Mouse (Mus musculus): ENCODE data around the gene Kxd1. TPM values are rescaled to one million over a fixed set of nuclear protein-coding genes. Genes with fewer than 3 reads are reported as not detected.
A peak's percentile ranks its signal among the peaks of the same experiment; 100 is the strongest.

The Kxd1 gene
- polyA plus RNA-seq, 1 experiment from 2014 or later: 65.8 TPM

DNA sequence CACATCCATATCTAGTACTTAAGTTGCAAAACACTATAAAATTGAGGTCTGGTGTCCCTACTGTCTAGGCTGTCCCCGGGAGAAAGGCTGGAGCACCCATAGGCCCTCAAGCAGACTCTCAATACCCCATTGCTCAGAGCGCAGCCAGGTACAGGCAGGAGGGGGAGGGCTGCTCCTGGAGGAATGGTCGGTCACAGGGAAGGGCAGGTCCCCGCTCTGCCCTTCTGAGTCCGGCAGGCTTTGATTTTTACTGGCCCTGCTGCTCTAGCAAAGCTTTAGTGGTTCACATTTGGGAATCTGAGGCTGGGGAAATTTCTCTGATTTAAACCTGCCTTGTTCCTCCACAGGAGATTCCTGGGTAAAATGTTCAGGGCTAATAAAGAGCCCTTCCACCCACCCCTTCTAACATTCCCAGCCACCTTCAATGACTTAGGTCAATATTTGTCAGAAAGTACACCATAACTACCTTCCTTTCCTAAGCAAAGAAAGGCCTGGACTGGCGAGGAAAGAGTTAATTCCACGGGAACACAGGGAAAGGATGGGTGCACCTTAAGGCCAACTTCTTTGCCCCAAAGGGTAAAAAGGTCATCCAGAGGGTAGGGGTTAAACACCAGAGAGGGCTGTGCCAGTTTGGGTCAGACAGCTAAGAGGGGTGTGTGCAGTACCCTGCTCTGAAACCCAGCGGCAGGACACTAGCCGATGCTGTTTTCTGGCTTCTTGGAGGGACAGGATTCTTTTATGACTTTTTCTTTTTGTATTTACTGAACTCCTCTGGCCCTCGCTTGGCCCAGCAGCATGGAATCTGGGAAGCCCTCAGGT, 37.5 kb downstream of the Kxd1 start:
- WGBS: 13% methylated on average over 10 of the region's 10 CpGs

GRCm38 (mm10) chr8:70489576-70489975, 38.2 kb downstream of the Kxd1 start:
- no peaks in the 10 kb centered on the region for H3K36me3 ChIP-seq
- peak overlapping the region; percentile 58 for H3K9ac ChIP-seq
- peaks cover 100% of the 10 kb centered on the region for H3K27me3 ChIP-seq (replicated peaks)
- H3K27ac ChIP-seq (replicated peaks): no peak overlapping the region
- H3K4me2 ChIP-seq: peak overlapping the region; percentile 69
- no peak for ATAC-seq (ENCODE audit: extremely low read depth, insufficient number of reproducible peaks, low FRiP score, low TSS enrichment)
- H3K4me1 ChIP-seq: peaks cover 61% of the 10 kb centered on the region
- no peaks in the 10 kb centered on the region for H3K9me3 ChIP-seq
- under 1% methylated on average over 41 of the region's 41 CpGs for WGBS
- H3K4me3 ChIP-seq: peak overlapping the region; percentile 45

More for the DNA sequence above, 37.5 kb downstream of the Kxd1 start:
- no peak for ATAC-seq (ENCODE audit: extremely low read depth, insufficient number of reproducible peaks, low FRiP score, low TSS enrichment)
- H3K36me3 ChIP-seq: no peaks in the 10 kb centered on the region
- no peaks in the 10 kb centered on the region for H3K9me3 ChIP-seq
- no peak overlapping the region for H3K27ac ChIP-seq (replicated peaks)
- H3K4me2 ChIP-seq: peak overlapping the region; percentile 69; the same call in 1 of the 2 replicates
- peak overlapping the region; percentile 45; the same call in 1 of the 2 replicates for H3K4me3 ChIP-seq
- H3K4me1 ChIP-seq: peaks cover 66% of the 10 kb centered on the region
- H3K27me3 ChIP-seq (replicated peaks): peaks cover 100% of the 10 kb centered on the region
- H3K9ac ChIP-seq: no peak overlapping the region

DNA sequence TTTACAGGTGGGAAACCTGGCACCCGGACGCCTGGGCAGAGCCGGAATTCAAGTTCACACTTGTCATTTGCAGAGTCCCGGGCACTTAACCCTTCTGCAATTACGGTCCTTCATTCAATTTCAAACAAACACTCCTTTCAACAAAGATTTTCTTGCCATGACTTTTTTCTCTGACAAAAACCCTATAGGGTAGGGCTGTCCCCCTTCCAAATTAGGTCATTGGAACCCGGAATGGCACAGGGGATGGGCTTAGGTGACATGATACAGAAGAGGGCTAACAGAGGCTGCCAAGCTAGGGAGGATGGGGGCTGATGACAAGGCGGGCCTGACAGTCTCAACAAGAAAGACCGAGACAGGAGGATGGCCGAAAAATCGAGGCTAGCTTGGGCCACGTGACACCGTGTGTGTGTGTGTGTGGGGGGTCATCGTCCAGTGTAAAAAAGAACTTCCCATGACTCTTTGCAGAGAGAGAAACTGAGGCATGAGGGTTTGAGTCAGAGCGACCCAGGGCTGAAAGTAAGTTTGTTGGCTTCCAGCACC, 38.8 kb downstream of the Kxd1 start:
- H3K4me3 ChIP-seq: peak overlapping the region; percentile 48
- no peak for ATAC-seq (ENCODE audit: extremely low read depth, insufficient number of reproducible peaks, low FRiP score, low TSS enrichment)
- no peaks in the 10 kb centered on the region for H3K9me3 ChIP-seq
- H3K9ac ChIP-seq: peak overlapping the region; percentile 58
- H3K4me2 ChIP-seq: peak overlapping the region; percentile 69
- no peak overlapping the region for H3K27ac ChIP-seq (replicated peaks)
- H3K27me3 ChIP-seq (replicated peaks): peaks cover 100% of the 10 kb centered on the region
- peaks cover 55% of the 10 kb centered on the region for H3K4me1 ChIP-seq
- H3K36me3 ChIP-seq: no peaks in the 10 kb centered on the region
- WGBS: 3% methylated on average over 14 of the region's 14 CpGs

GRCm38 (mm10) chr8:70487993-70488796, 39.6 kb downstream of the Kxd1 start:
- Histone ChIP-seq H3K9ac (peak overlapping the region; percentile 56), H3K9me3 (no peaks in the 10 kb centered on the region), H3K4me2 (peak overlapping the region; percentile 69), H3K27ac (replicated peaks) (no peak overlapping the region), H3K27me3 (replicated peaks) (peaks cover 100% of the 10 kb centered on the region), H3K36me3 (no peaks in the 10 kb centered on the region), H3K4me3 (peak overlapping the region; percentile 48), H3K4me1 (peaks cover 47% of the 10 kb centered on the region)
- WGBS: 4% methylated on average over 55 of the region's 55 CpGs
- ATAC-seq (ENCODE audit: extremely low read depth, insufficient number of reproducible peaks, low FRiP score, low TSS enrichment): no peak

GRCm38 (mm10) chr8:70486941-70487520, 40.7 kb downstream of the Kxd1 start, which contains the start of gene Tmem59l:
Tmem59l (minus strand) TSS chr8:70487358.
- H3K36me3 ChIP-seq: no peaks in the 10 kb centered on the region
- H3K9me3 ChIP-seq: no peaks in the 10 kb centered on the region
- no peak within 1 kb of the TSS for H3K27ac ChIP-seq (replicated peaks)
- WGBS: 6% methylated on average over 33 of the region's 33 CpGs
- peak within 1 kb of the TSS; percentile 69 for H3K4me2 ChIP-seq
- H3K4me1 ChIP-seq: peaks cover 36% of the 10 kb centered on the region
- H3K9ac ChIP-seq: peak within 1 kb of the TSS; percentile 56
- peak within 1 kb of the TSS; percentile 48 for H3K4me3 ChIP-seq
- H3K27me3 ChIP-seq (replicated peaks): peaks cover 100% of the 10 kb centered on the region
- no peak for ATAC-seq (ENCODE audit: extremely low read depth, insufficient number of reproducible peaks, low FRiP score, low TSS enrichment)

DNA sequence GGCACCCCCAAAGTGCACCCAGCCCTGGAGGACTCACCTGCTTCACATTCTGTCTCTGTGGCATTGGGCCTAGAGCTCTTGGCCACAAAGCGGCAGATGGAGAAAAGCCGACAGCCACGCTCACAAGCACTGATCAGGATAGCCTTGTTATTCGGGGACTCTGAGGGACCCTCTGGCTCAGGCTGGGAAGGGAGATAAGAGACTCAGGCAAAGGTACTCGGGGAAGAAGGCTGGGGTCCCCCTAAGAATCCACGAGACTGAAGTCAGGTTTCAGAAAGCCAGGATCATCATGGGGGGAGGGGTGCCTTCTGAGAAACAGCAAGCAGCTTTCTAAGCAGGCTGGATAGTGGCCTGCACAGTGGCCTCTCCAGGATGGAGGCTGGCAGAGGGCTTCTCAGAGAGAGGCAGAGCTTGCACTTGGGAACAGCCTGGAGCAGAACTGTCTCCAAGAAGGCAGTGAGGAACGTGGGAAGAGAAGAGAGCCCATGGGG, 41.5 kb downstream of the Kxd1 start:
- WGBS: 28% methylated on average over 7 of the region's 7 CpGs
- H3K4me2 ChIP-seq: no peak overlapping the region
- H3K9ac ChIP-seq: no peak overlapping the region
- ATAC-seq (ENCODE audit: extremely low read depth, insufficient number of reproducible peaks, low FRiP score, low TSS enrichment): no peak
- H3K4me1 ChIP-seq: peaks cover 28% of the 10 kb centered on the region
- H3K36me3 ChIP-seq: no peaks in the 10 kb centered on the region
- no peaks in the 10 kb centered on the region for H3K9me3 ChIP-seq
- peaks cover 100% of the 10 kb centered on the region for H3K27me3 ChIP-seq (replicated peaks)
- no peak overlapping the region for H3K4me3 ChIP-seq
- H3K27ac ChIP-seq (replicated peaks): no peak overlapping the region

DNA sequence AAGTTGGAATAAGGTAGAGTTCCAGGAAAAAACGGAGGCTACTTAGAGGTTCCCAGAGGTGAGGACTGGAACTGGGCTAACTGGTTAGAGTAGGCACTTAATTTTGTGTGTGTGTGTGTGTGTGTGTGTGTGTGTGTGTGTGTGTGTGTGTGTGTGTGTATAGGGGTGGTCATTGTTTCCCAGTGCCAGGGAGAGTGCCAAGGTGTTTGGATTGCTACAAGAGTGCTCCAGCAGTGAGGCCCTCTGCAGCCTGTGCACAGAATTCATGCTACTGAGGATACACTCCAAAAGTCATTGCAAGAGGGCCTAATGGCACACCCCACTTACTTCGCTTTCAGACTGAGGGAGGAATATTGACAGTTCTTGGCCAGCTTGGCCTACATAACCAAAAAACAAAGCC, 44.8 kb downstream of the Kxd1 start:
- no peak for ATAC-seq (ENCODE audit: extremely low read depth, insufficient number of reproducible peaks, low FRiP score, low TSS enrichment)
- H3K36me3 ChIP-seq: no peaks in the 10 kb centered on the region
- no peak overlapping the region for H3K4me2 ChIP-seq
- H3K9me3 ChIP-seq: no peaks in the 10 kb centered on the region
- H3K4me1 ChIP-seq: peaks cover 8% of the 10 kb centered on the region
- H3K27me3 ChIP-seq (replicated peaks): peaks cover 99% of the 10 kb centered on the region
- no peak overlapping the region for H3K27ac ChIP-seq (replicated peaks)
- no peak overlapping the region for H3K4me3 ChIP-seq
- 67% methylated on average over 2 of the region's 2 CpGs for WGBS
- no peak overlapping the region for H3K9ac ChIP-seq

DNA sequence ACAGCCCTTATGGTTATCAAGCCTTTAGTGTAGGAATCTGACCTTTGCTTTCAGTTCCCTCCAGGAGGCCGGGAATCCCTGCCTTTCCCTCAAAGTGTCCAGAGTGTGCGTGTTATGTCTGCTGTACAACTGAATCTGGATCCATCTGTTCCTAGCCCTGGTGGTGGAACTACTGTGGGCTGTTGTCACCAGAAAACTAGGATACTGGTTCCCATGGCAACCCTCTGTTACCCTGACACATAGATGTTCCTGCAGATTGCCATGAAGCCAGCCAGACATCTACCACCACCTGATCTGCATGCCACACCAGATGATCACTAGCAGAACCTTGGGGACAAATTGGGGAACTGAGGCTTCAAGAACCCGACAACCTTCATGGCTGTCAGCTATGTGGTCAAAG, 45.8 kb downstream of the Kxd1 start:
- Histone ChIP-seq H3K9ac (no peak overlapping the region), H3K27me3 (replicated peaks) (peaks cover 93% of the 10 kb centered on the region), H3K4me1 (peaks cover 9% of the 10 kb centered on the region), H3K9me3 (no peaks in the 10 kb centered on the region), H3K4me2 (no peak overlapping the region), H3K36me3 (no peaks in the 10 kb centered on the region), H3K27ac (replicated peaks) (no peak overlapping the region), H3K4me3 (no peak overlapping the region)
- WGBS: 59% methylated on average over 3 of the region's 3 CpGs
- no peak for ATAC-seq (ENCODE audit: extremely low read depth, insufficient number of reproducible peaks, low FRiP score, low TSS enrichment)

GRCm38 (mm10) chr8:70477269-70477982, 50.3 kb downstream of the Kxd1 start:
- H3K36me3 ChIP-seq: 0 out of 2 replicates have a peak, but pooled peaks cover 3% of the 10 kb centered on the region
- 0 out of 2 replicates have a peak overlapping the region, but pooled peaks have one; percentile 7 for H3K27ac ChIP-seq (replicated peaks)
- peak; percentile 30; the same call in 1 of the 2 replicates for ATAC-seq (ENCODE audit: extremely low read depth, insufficient number of reproducible peaks, low FRiP score, low TSS enrichment)
- H3K27me3 ChIP-seq (replicated peaks): peaks cover 49% of the 10 kb centered on the region
- H3K9me3 ChIP-seq: no peaks in the 10 kb centered on the region
- peak overlapping the region; percentile 83 for H3K4me3 ChIP-seq
- peaks cover 25% of the 10 kb centered on the region for H3K4me1 ChIP-seq
- WGBS: 3% methylated on average over 21 of the region's 21 CpGs
- peak overlapping the region; percentile 88 for H3K4me2 ChIP-seq
- peak overlapping the region; percentile 94; the same call in 1 of the 2 replicates for H3K9ac ChIP-seq

Data from heart, embryonic 13.5 days (tissue).